Mouse (Mus musculus) kidney, postnatal 0 days (tissue): ENCODE data around the gene Tom1l2. TPM values are rescaled to one million over a fixed set of nuclear protein-coding genes. Genes with fewer than 3 reads are reported as not detected.
A peak's percentile ranks its signal among the peaks of the same experiment; 100 is the strongest.

Source experiments
- ATAC-seq: fragments of 200-750 bp; cut with Nextera tagmentation; replicated peaks from 2 replicates; pipeline ENCODE4 v1.8.0; 2017; ENCODE audit warnings: low read depth, moderate number of reproducible peaks, moderate TSS enrichment, moderate library complexity; ENCODE audit not compliant: low FRiP score
- DNase-seq: peaks from one replicate; pipeline ENCODE4 v3.0.0-alpha.2; 2016; ENCODE audit warnings: low spot score
- H3K27ac ChIP-seq: fragments of 300-500 bp; sonication (generic); 2 replicates; pipeline ENCODE4 v1.5.1; 2014; ENCODE audit warnings: mild to moderate bottlenecking
- H3K27me3 ChIP-seq: fragments of 300-500 bp; sonication (generic); 2 replicates; pipeline ENCODE4 v1.6.1; 2014; ENCODE audit warnings: low read length, mixed read lengths; ENCODE audit not compliant: insufficient read depth
- H3K36me3 ChIP-seq: fragments of 300-500 bp; sonication (generic); 2 replicates; pipeline ENCODE4 v1.6.1; 2014; ENCODE audit warnings: low read length, mixed read lengths; ENCODE audit not compliant: insufficient read depth
- H3K4me1 ChIP-seq: fragments of 300-500 bp; sonication (generic); replicated peaks from 2 replicates; pipeline ENCODE4 v1.6.1; 2014; ENCODE audit warnings: antibody characterized with exemption, low read length, mixed read lengths; ENCODE audit not compliant: insufficient read depth
- H3K4me2 ChIP-seq: fragments of 300-500 bp; sonication (generic); 2 replicates; pipeline ENCODE4 v1.6.1; 2014; ENCODE audit warnings: mild to moderate bottlenecking, low read length, moderate library complexity, mixed read lengths
- H3K4me3 ChIP-seq: fragments of 300-500 bp; sonication (generic); replicated peaks from 2 replicates; pipeline ENCODE4 v1.5.1; 2014; ENCODE audit warnings: low read depth, low read length
- H3K9ac ChIP-seq: fragments of 300-500 bp; sonication (generic); 2 replicates; pipeline ENCODE4 v1.6.1; 2014; ENCODE audit warnings: low read depth, low read length
- H3K9me3 ChIP-seq: fragments of 300-500 bp; sonication (generic); replicated peaks from 2 replicates; pipeline ENCODE4 v1.6.1; 2016; ENCODE audit warnings: low read length, inconsistent platforms, mixed read lengths
- CTCF ChIP-seq: IDR thresholded peaks from 2 replicates; pipeline ENCODE4 v1.5.1; 2016; ENCODE audit warnings: antibody characterized with exemption, low read depth, mild to moderate bottlenecking, moderate library complexity
- WGBS: fragments of 180-500 bp; shearing (Covaris S2); extraction: QIAGEN DNeasy Blood & Tissue Kit; methylation state at CpG from one replicate; pipeline ENCODE4 v1.1.7; 2014; 5-methylcytosine and 5-hydroxymethylcytosine counted together
- microRNA-seq: library from miRNA; unstranded; fragments of <30 nt; microRNA quantifications from one replicate; pipeline ENCODE4, GENCODE M21; 2016
- polyA plus RNA-seq: library from polyadenylated mRNA; unstranded; fragments of >200 nt; fragmentation: Nextera tagmentation; extraction: Ambion mirVana; gene quantifications from 2 replicates; pipeline ENCODE4 v1.2.1, GENCODE M21; 2015

The Tom1l2 gene
- polyA plus RNA-seq, 1 experiment from 2014 or later, result 27.9 TPM

DNA sequence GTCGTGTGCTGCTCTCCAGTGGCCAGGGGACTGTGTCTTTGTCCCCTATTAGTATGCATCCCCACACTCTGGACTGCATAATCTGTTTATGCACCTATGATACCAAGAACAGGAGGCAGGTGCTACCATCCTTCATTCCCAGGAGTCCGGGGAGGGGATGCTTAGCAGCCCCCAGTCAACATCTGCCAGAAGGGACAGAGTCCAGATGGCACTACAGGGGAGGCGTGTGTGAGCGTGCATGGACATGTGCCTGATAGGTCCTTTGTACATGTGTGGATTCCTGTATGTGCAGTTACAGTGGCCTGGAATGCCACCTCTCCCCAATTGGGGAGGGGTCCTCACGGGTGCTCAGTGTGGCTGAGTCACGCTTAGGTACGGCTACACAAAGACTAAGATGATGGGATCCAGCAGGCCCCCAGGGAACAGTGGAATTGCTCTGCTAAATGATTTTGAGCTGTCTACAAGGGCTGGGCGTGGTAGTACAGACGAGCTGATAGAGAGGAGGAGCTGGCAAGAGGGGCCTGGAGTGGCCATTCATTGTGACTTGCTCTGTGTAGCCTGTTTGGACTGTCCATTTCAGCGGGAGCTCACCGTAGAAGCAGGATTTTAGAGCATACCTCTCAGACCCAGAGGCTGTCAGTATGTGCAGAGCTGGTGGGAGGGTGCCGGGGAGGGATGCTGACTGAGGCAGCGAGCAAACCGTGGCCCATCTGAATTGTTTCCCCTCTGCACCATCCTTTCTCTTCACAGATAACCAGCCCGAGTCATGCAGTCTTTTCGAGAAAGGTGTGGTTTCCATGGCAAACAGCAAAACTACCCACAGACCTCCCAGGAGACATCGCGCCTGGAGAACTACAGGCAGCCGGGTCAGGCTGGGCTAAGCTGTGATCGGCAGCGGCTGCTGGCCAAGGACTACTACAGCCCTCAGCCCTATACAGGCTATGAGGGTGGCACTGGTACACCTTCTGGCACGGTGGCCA lies 168.1 kb downstream of the Tom1l2 start:
- 66% methylated on average over 22 of the region's 22 CpGs for WGBS
- DNase-seq, result no peak
- no peak for ATAC-seq

DNA sequence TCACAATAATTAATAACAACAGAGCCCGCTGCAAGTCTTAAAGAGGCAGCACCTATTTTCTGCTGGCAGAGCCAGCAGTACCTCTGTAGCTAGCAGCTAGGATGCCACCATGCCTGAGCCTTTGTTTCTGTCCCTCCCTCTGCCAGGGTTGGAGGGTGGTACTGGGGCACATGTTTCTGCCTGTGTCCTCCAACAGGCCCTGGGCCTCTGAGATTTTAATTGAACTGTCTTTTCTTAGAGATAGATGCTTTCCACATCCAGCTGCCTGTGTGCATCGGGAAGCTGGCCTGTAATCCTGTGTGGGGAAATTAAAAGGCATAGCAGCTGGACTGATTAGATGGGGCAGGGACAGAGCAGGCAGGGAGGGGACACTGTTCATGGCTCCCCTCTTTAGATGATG lies 170.0 kb downstream of the Tom1l2 start:
- no peak for TF ChIP-seq CTCF
- WGBS, result 57% methylated on average over 2 of the region's 2 CpGs
- peaks cover 26% of the 10 kb centered on the region for H3K36me3 ChIP-seq
- H3K4me2 ChIP-seq, result no peak overlapping the region
- DNase-seq (no peak), ATAC-seq (no peak)
- H3K9me3 ChIP-seq, result no peaks in the 10 kb centered on the region
- no peaks in the 10 kb centered on the region for H3K27me3 ChIP-seq
- H3K4me1 ChIP-seq, result peaks cover 30% of the 10 kb centered on the region
- no peak overlapping the region for H3K4me3 ChIP-seq
- H3K27ac ChIP-seq, result no peak overlapping the region
- H3K9ac ChIP-seq, result no peak overlapping the region

More for the DNA sequence above, 168.1 kb downstream of the Tom1l2 start:
- Histone ChIP-seq H3K36me3 (peaks cover 44% of the 10 kb centered on the region), H3K9ac (no peak overlapping the region), H3K9me3 (no peaks in the 10 kb centered on the region), H3K4me1 (peaks cover 20% of the 10 kb centered on the region; the same call in 1 of the 2 replicates), H3K4me3 (no peak overlapping the region), H3K27me3 (no peaks in the 10 kb centered on the region), H3K27ac (no peak overlapping the region), H3K4me2 (no peak overlapping the region)
- TF ChIP-seq CTCF, result no peak

DNA sequence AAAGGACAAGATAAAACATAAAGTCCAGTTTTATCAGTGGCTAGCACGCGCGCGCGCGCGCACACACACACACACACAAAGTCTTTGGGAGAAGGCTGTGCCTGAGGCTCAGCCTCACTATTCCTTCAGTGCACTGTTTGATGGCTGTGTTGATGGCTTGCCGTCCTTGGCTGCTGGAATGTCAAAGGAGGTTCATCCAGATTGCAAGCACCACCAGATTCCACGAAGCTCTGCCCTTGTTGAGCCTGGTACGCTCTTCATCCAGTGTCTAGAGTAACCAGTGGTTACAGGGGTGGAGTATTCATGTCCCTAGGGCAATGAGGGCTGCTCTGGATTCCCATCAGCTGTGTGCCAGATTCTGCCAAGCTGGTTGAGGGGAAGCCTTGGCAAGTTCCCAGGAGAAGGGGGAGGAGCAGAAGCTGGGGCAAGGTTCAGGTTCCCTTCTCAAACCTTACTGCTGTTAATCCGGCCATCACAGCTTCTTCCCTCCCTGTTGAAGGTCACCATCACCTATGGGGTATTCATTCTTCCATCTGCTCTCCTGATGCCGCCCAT lies 170.5 kb downstream of the Tom1l2 start:
- TF ChIP-seq CTCF, result no peak
- Histone ChIP-seq H3K27me3 (no peaks in the 10 kb centered on the region), H3K4me2 (no peak overlapping the region), H3K36me3 (peaks cover 23% of the 10 kb centered on the region), H3K27ac (no peak overlapping the region), H3K4me1 (peaks cover 35% of the 10 kb centered on the region), H3K9me3 (no peaks in the 10 kb centered on the region), H3K4me3 (no peak overlapping the region), H3K9ac (no peak overlapping the region)
- ATAC-seq (no peak), DNase-seq (peak; percentile 43)
- 76% methylated on average over 12 of the region's 12 CpGs for WGBS

DNA sequence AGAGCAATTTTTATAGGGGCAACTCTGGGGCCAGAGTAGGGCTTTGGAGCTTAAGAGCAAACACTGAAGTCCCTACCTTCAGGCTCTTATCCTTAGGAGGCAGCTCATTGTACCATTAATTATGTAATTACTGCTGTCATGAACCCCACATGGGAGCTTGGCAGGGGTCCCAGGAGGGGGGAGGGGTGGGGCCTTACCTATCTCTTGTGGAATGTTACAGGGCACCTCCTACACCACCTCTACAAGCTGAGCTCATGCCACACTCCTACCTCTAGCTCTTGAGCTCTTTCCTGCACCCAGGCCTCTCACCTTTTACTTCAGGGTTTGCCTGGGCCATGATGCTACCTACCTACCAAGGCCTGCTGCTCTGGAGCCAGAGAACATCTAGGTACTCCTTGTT lies 174.2 kb downstream of the Tom1l2 start:
- Histone ChIP-seq H3K9ac (no peak overlapping the region), H3K4me2 (no peak overlapping the region), H3K4me3 (no peak overlapping the region), H3K27me3 (no peaks in the 10 kb centered on the region), H3K9me3 (no peaks in the 10 kb centered on the region), H3K4me1 (peaks cover 45% of the 10 kb centered on the region), H3K36me3 (0 out of 2 replicates have a peak, but pooled peaks cover 2% of the 10 kb centered on the region), H3K27ac (no peak overlapping the region)
- no peak for TF ChIP-seq CTCF
- ATAC-seq (no peak), DNase-seq (no peak)

GRCm38 (mm10) chr11:60178005-60178404 lies 174.7 kb downstream of the Tom1l2 start:
- ATAC-seq, result no peak
- 25% methylated on average over 6 of the region's 6 CpGs for WGBS
- Histone ChIP-seq H3K27ac (0 out of 2 replicates have a peak overlapping the region, but pooled peaks have one; percentile 85), H3K9ac (no peak overlapping the region), H3K36me3 (0 out of 2 replicates have a peak, but pooled peaks cover 2% of the 10 kb centered on the region), H3K27me3 (no peaks in the 10 kb centered on the region), H3K9me3 (no peaks in the 10 kb centered on the region), H3K4me1 (peaks cover 49% of the 10 kb centered on the region), H3K4me2 (no peak overlapping the region), H3K4me3 (no peak overlapping the region)
- TF ChIP-seq CTCF, result no peak
- DNase-seq, result no peak

- DNase-seq, result peak; percentile 78
- H3K36me3 ChIP-seq, result 0 out of 2 replicates have a peak, but pooled peaks cover 2% of the 10 kb centered on the region
- H3K27me3 ChIP-seq, result no peaks in the 10 kb centered on the region
- peaks cover 43% of the 10 kb centered on the region for H3K4me1 ChIP-seq
- 4% methylated on average over 42 of the region's 42 CpGs for WGBS
- ATAC-seq, result peak; percentile 17
- H3K9me3 ChIP-seq, result no peaks in the 10 kb centered on the region
- peak overlapping the region; percentile 100 for H3K4me2 ChIP-seq
- peak overlapping the region; percentile 85 for H3K27ac ChIP-seq
- no peak for TF ChIP-seq CTCF
- peak overlapping the region; percentile 67 for H3K4me3 ChIP-seq
- H3K9ac ChIP-seq, result peak overlapping the region; percentile 74
Measured at GRCm38 (mm10) chr11:60176975-60177657, 175.6 kb downstream of the Tom1l2 start.

Small RNA genes within 50 kb of the gene (microRNA-seq; reads per million reads assigned to microRNA genes)
- not detected for gene Gm27711
- not detected for gene Mir6921
- not detected for gene Mir6922

Other genes starting within 250 kb of the Tom1l2 start
- 14.6 and 15.2 TPM in 2 replicates for gene Rai1, start 247.9 kb downstream of the Tom1l2 start, polyA plus RNA-seq
- gene Srebf1, start 130.3 kb downstream of the Tom1l2 start, polyA plus RNA-seq, result 44.4 and 50.6 TPM in 2 replicates
- 2.1 and 2.2 TPM in 2 replicates for gene Drc3, start 424 bp upstream of the Tom1l2 start, polyA plus RNA-seq
- 18.3 and 19.2 TPM in 2 replicates for gene Gid4, start 64.2 kb upstream of the Tom1l2 start, polyA plus RNA-seq
- gene Atpaf2, start 65.6 kb upstream of the Tom1l2 start, polyA plus RNA-seq, result 41.2 and 44.2 TPM in 2 replicates
- 77.4 and 80.7 TPM in 2 replicates for gene Drg2, start 101.7 kb upstream of the Tom1l2 start, polyA plus RNA-seq
- 0.13 and 0.19 TPM in 2 replicates for gene Myo15, start 116.4 kb upstream of the Tom1l2 start, polyA plus RNA-seq
- gene Alkbh5, start 183.5 kb upstream of the Tom1l2 start, polyA plus RNA-seq, result 38.3 and 41.5 TPM in 2 replicates